Mouse (Mus musculus) kidney, embryonic 14.5 days (tissue): ENCODE results near the gene Rhox2c. TPM values are rescaled to one million over a fixed set of nuclear protein-coding genes. Genes with fewer than 3 reads are reported as not detected.
"Not testable (repeated sequence)": the region's sequence is repeated elsewhere in the genome, so short reads cannot be mapped to it uniquely, and the experiment has no call there.

Source experiments
- ATAC-seq: fragments of 200-750 bp; cut with Nextera tagmentation; 2 replicates; pipeline ENCODE4 v1.8.0; 2017; ENCODE audit warnings: moderate number of reproducible peaks, mild to moderate bottlenecking, moderate TSS enrichment, moderate library complexity; ENCODE audit not compliant: low FRiP score, low TSS enrichment
- H3K27ac ChIP-seq: fragments of 300-500 bp; sonication (generic); 2 replicates; pipeline ENCODE4 v1.5.1; 2014; ENCODE audit warnings: low read depth, mild to moderate bottlenecking, low read length, moderate library complexity, mixed read lengths
- H3K27me3 ChIP-seq: fragments of 300-500 bp; sonication (generic); 2 replicates; pipeline ENCODE4 v1.6.1; 2014; ENCODE audit warnings: mild to moderate bottlenecking, low read length; ENCODE audit not compliant: control insufficient read depth, insufficient read depth
- H3K36me3 ChIP-seq: fragments of 300-500 bp; sonication (generic); 2 replicates; pipeline ENCODE4 v1.6.1; 2014; ENCODE audit warnings: low read length, mixed read lengths; ENCODE audit not compliant: control insufficient read depth, insufficient read depth
- H3K4me1 ChIP-seq: fragments of 300-500 bp; sonication (generic); 2 replicates; pipeline ENCODE4 v1.6.1; 2014; ENCODE audit warnings: low read length, mixed read lengths; ENCODE audit not compliant: control insufficient read depth, insufficient read depth
- H3K4me2 ChIP-seq: fragments of 300-500 bp; sonication (generic); replicated peaks from 2 replicates; pipeline ENCODE4 v1.6.1; 2014; ENCODE audit warnings: low read depth, mild to moderate bottlenecking, low read length
- H3K4me3 ChIP-seq: fragments of 300-500 bp; sonication (generic); 2 replicates; pipeline ENCODE4 v1.5.1; 2014; ENCODE audit warnings: mild to moderate bottlenecking, low read length
- H3K9ac ChIP-seq: fragments of 300-500 bp; sonication (generic); 2 replicates; pipeline ENCODE4 v1.6.1; 2014; ENCODE audit warnings: low read depth, mild to moderate bottlenecking, low read length, moderate library complexity
- H3K9me3 ChIP-seq: fragments of 300-500 bp; sonication (generic); 2 replicates; pipeline ENCODE4 v1.6.1; 2016; ENCODE audit warnings: low read length; ENCODE audit not compliant: control insufficient read depth
- WGBS: fragments of 180-500 bp; shearing (Covaris S2); extraction: QIAGEN DNeasy Blood & Tissue Kit; methylation state at CpG from one replicate; pipeline ENCODE4 v1.1.7; 2014; 5-methylcytosine and 5-hydroxymethylcytosine counted together
- polyA plus RNA-seq: library from polyadenylated mRNA; unstranded; fragments of >200 nt; fragmentation: Nextera tagmentation; extraction: Ambion mirVana; gene quantifications from 2 replicates; pipeline ENCODE4 v1.2.1, GENCODE M21; 2014

Rhox2c gene
- polyA plus RNA-seq: not detected in 2 replicates

GRCm38 (mm10) chrX:37453380-37453779 is at the start of gene Rhox2c:
Gene Rhox2c, plus strand, starts transcription at chrX:37453680.
- not testable (repeated sequence) for H3K36me3 ChIP-seq, H3K4me2 ChIP-seq, H3K4me1 ChIP-seq, H3K4me3 ChIP-seq, H3K9me3 ChIP-seq, H3K27ac ChIP-seq, H3K9ac ChIP-seq, ATAC-seq, H3K27me3 ChIP-seq
- WGBS: 94% methylated on average over 7 of the region's 10 CpGs

- ATAC-seq, H3K27me3 ChIP-seq, H3K27ac ChIP-seq, H3K4me3 ChIP-seq, H3K36me3 ChIP-seq, H3K4me1 ChIP-seq, H3K9me3 ChIP-seq, H3K9ac ChIP-seq, H3K4me2 ChIP-seq: not testable (repeated sequence)
- WGBS: no CpG with 5 or more reads among the region's 9 CpGs
Measured at GRCm38 (mm10) chrX:37411767-37412166, 41.7 kb upstream of the Rhox2c start, which contains the start of gene Rhox2b. Gene Rhox2b, plus strand, starts transcription at chrX:37412067.

GRCm38 (mm10) chrX:37432194-37432593 is 21.3 kb upstream of the Rhox2c start, which contains the start of gene Rhox4b:
Gene Rhox4b, plus strand, starts transcription at chrX:37432494.
- not testable (repeated sequence) for H3K36me3 ChIP-seq, H3K4me1 ChIP-seq, H3K4me2 ChIP-seq, H3K27me3 ChIP-seq, H3K27ac ChIP-seq, H3K9ac ChIP-seq, ATAC-seq, H3K4me3 ChIP-seq, H3K9me3 ChIP-seq
- WGBS: 93% methylated on average over 14 of the region's 15 CpGs

- not testable (repeated sequence) for ATAC-seq, H3K4me1 ChIP-seq, H3K27me3 ChIP-seq, H3K27ac ChIP-seq, H3K9ac ChIP-seq, H3K9me3 ChIP-seq, H3K4me2 ChIP-seq, H3K36me3 ChIP-seq, H3K4me3 ChIP-seq
- 88% methylated on average over 3 of the region's 4 CpGs for WGBS
Measured at GRCm38 (mm10) chrX:37458285-37458684, 4.8 kb downstream of the Rhox2c start, which contains the start of gene Rhox3c. Gene Rhox3c, plus strand, starts transcription at chrX:37458585.

- WGBS: 91% methylated on average over 14 of the region's 14 CpGs
Measured at GRCm38 (mm10) chrX:37480037-37480436, 26.6 kb downstream of the Rhox2c start, which contains the start of gene Rhox4c. Gene Rhox4c, plus strand, starts transcription at chrX:37480337.

GRCm38 (mm10) chrX:37514059-37514458 is 60.6 kb downstream of the Rhox2c start, which contains the start of gene Rhox4d:
Gene Rhox4d, plus strand, starts transcription at chrX:37514359.
- not testable (repeated sequence) for H3K4me1 ChIP-seq, H3K9me3 ChIP-seq, H3K36me3 ChIP-seq, H3K4me2 ChIP-seq, H3K27me3 ChIP-seq, H3K27ac ChIP-seq, H3K9ac ChIP-seq, ATAC-seq, H3K4me3 ChIP-seq
- 97% methylated on average over 12 of the region's 18 CpGs for WGBS

More at GRCm38 (mm10) chrX:37480037-37480436, 26.6 kb downstream of the Rhox2c start, which contains the start of gene Rhox4c:
- H3K27me3 ChIP-seq, ATAC-seq, H3K9ac ChIP-seq, H3K27ac ChIP-seq, H3K4me2 ChIP-seq, H3K36me3 ChIP-seq, H3K4me3 ChIP-seq, H3K9me3 ChIP-seq, H3K4me1 ChIP-seq: not testable (repeated sequence)

Other genes starting within 250 kb of the Rhox2c start
- gene Gm9, start 242.6 kb upstream of the Rhox2c start, polyA plus RNA-seq: not detected in 2 replicates
- gene Rhox1, start 231.4 kb upstream of the Rhox2c start, polyA plus RNA-seq: not detected in 2 replicates
- gene Rhox2a, start 208.7 kb upstream of the Rhox2c start, polyA plus RNA-seq: not detected in 2 replicates
- gene Rhox3a, start 203.8 kb upstream of the Rhox2c start, polyA plus RNA-seq: not detected in 2 replicates
- not detected in 2 replicates for gene Rhox4a, start 188.3 kb upstream of the Rhox2c start, polyA plus RNA-seq
- gene Rhox3a2, start 73.7 kb upstream of the Rhox2c start, polyA plus RNA-seq: not detected in 2 replicates
- not detected in 2 replicates for gene Rhox4a2, start 62.8 kb upstream of the Rhox2c start, polyA plus RNA-seq
- gene Rhox2b, start 41.6 kb upstream of the Rhox2c start, polyA plus RNA-seq: not detected in 2 replicates
- not detected in 2 replicates for gene Rhox4b, start 21.2 kb upstream of the Rhox2c start, polyA plus RNA-seq
- gene Rhox3c, start 4.9 kb downstream of the Rhox2c start, polyA plus RNA-seq: not detected in 2 replicates
- gene Rhox4c, start 26.7 kb downstream of the Rhox2c start, polyA plus RNA-seq: not detected in 2 replicates
- gene Rhox2d, start 39.7 kb downstream of the Rhox2c start, polyA plus RNA-seq: not detected in 2 replicates
- gene Rhox4d, start 60.7 kb downstream of the Rhox2c start, polyA plus RNA-seq: not detected in 2 replicates
- gene Rhox2e, start 76.8 kb downstream of the Rhox2c start, polyA plus RNA-seq: not detected in 2 replicates
- gene Rhox3e, start 88.3 kb downstream of the Rhox2c start, polyA plus RNA-seq: not detected in 2 replicates
- gene Rhox4e, start 103.7 kb downstream of the Rhox2c start, polyA plus RNA-seq: not detected in 2 replicates
- gene Rhox2f, start 117.7 kb downstream of the Rhox2c start, polyA plus RNA-seq: not detected in 2 replicates
- not detected in 2 replicates for gene Rhox3f, start 127.3 kb downstream of the Rhox2c start, polyA plus RNA-seq
- not detected in 2 replicates for gene Rhox4f, start 154.0 kb downstream of the Rhox2c start, polyA plus RNA-seq
- not detected in 2 replicates for gene Rhox3g, start 174.9 kb downstream of the Rhox2c start, polyA plus RNA-seq
- gene Rhox2g, start 189.8 kb downstream of the Rhox2c start, polyA plus RNA-seq: not detected in 2 replicates
- gene Rhox4g, start 197.6 kb downstream of the Rhox2c start, polyA plus RNA-seq: not detected in 2 replicates
- not detected in 2 replicates for gene Rhox3h, start 215.1 kb downstream of the Rhox2c start, polyA plus RNA-seq
- gene Rhox2h, start 219.6 kb downstream of the Rhox2c start, polyA plus RNA-seq: not detected in 2 replicates